Comparison of ENCODE assay signal across 8 mouse cellular contexts in the genomic region with DNA sequence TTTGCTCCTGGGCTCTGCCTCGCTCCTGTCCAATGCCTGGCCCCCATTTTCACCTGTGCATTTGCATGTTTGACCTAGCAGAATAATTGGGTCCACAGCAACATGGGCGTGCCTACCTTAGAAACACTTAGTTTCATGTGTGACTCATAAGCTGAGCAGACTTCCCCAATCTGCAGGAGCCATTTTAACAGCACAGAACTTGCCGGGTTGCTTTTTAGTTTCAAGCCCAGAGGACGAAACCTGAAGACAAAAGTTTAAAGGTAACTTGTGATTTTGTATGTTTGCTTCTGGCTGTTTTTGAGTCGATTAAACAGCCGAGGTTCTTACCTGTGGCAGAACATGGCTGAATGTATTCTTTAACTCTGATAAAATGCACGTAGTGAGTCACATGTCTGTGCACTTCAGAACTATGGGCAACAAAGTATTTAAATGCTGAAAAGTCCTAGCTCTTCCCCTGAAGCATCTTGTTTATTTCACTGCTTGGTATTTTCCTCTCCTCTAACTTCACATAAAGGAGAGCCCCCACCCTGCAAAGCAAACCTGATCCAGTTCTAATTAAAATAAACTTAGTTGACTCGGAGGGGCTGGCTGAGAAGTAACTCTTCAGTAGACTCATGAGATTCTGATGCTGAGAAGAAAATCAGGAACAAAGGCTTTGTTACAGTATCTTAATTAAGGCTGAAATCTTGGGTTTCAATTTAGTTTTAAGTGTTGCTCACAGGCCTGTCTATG. TPM values are rescaled to one million over a fixed set of nuclear protein-coding genes. Genes with fewer than 3 reads are reported as not detected.
DNase-seq lines count a peak whose midpoint lies in the region; ATAC-seq and TF ChIP-seq lines count a peak whose summit lies in the region.

No protein-coding gene starts in this region.

- DNase-seq in CD4-positive helper T cell, adult 2 months (ENCODE audit: low read depth, low spot score) = peak; percentile 87
- peak; percentile 35 for DNase-seq in kidney, postnatal 10 days
- peak; percentile 57 to 65 for DNase-seq in thymus, postnatal 36 days
- DNase-seq in layer of hippocampus, adult 18-20 months (ENCODE audit: low spot score in 2 of 2) = no peak
- no peak for DNase-seq in adrenal gland, adult 18-20 months (ENCODE audit: low spot score in 2 of 2)

- H3K4me3 ChIP-seq in bone marrow, adult 2 months (replicated peaks; ENCODE audit: control insufficient read depth, low read depth, low read length) = peak overlapping the region; percentile 66
- peak overlapping the region; percentile 91 for H3K4me3 ChIP-seq in megakaryocyte, embryonic 14.5 days (replicated peaks)
- no peak overlapping the region for H3K4me3 ChIP-seq in forebrain, embryonic 12.5 days (replicated peaks)

- H3K9me3 ChIP-seq in megakaryocyte, embryonic 14.5 days = no peaks in the 10 kb centered on the region
- no peaks in the 10 kb centered on the region for H3K9me3 ChIP-seq in forebrain, embryonic 12.5 days

- H3K4me1 ChIP-seq in bone marrow, adult 2 months (ENCODE audit: control insufficient read depth, insufficient read depth, low read length) = no peaks in the 10 kb centered on the region; the same call in 1 of the 2 replicates
- H3K4me1 ChIP-seq in megakaryocyte, embryonic 14.5 days = peaks cover 81% of the 10 kb centered on the region
- H3K4me1 ChIP-seq in forebrain, embryonic 12.5 days = no peaks in the 10 kb centered on the region

- TF ChIP-seq CTCF in bone marrow, adult 2 months (IDR thresholded peaks at IDR 0.05; ENCODE audit: control insufficient read depth, insufficient read depth, low read length) = no peak

- no peaks in the 10 kb centered on the region for H3K27me3 ChIP-seq in megakaryocyte, embryonic 14.5 days (replicated peaks)
- no peaks in the 10 kb centered on the region for H3K27me3 ChIP-seq in forebrain, embryonic 12.5 days

- no peak for TF ChIP-seq POLR2A in bone marrow, adult 2 months (IDR thresholded peaks at IDR 0.05; ENCODE audit: borderline replicate concordance, control insufficient read depth, low read depth, low read length)

- ATAC-seq in forebrain, embryonic 12.5 days (ENCODE audit: low FRiP score) = no peak

- WGBS in bone marrow, adult 2 months = under 1% methylated on average over 8 of the region's 8 CpGs
- WGBS in forebrain, embryonic 12.5 days = 81% methylated on average over 8 of the region's 8 CpGs

- peaks cover 4% of the 10 kb centered on the region for H3K36me3 ChIP-seq in megakaryocyte, embryonic 14.5 days (replicated peaks; ENCODE audit: low read length)
- H3K36me3 ChIP-seq in forebrain, embryonic 12.5 days (replicated peaks) = no peaks in the 10 kb centered on the region

- no peak overlapping the region for H3K9ac ChIP-seq in forebrain, embryonic 12.5 days

- peak overlapping the region; percentile 60; the same call in 1 of the 2 replicates for H3K27ac ChIP-seq in bone marrow, adult 2 months (ENCODE audit: control insufficient read depth, insufficient read depth, low read depth, low read length, poor library complexity)
- H3K27ac ChIP-seq in forebrain, embryonic 12.5 days = no peak overlapping the region

- H3K4me2 ChIP-seq in forebrain, embryonic 12.5 days = no peak overlapping the region

RNA-seq across cellular contexts. Expression of a gene that starts 34.4 kb away (rescaled TPM):
- polyA plus RNA-seq in bone marrow, adult 2 months (2011; ENCODE audit: insufficient read depth, insufficient read length, low replicate concordance, missing spikeins) = 22.6 and 24.5 TPM in 2 replicates
- polyA plus RNA-seq in megakaryocyte, embryonic 14.5 days (2012; ENCODE audit: insufficient read depth, low replicate concordance) = 3.9 and 4.4 TPM in 2 replicates
- 10 to 100 TPM; 50.0 to 54.8 TPM for total RNA-seq in layer of hippocampus, adult 18-20 months (2021)
- total RNA-seq in adrenal gland, adult 18-20 months (2021) = 10 to 100 TPM; 31.6 to 39.4 TPM
- 55.9 and 56.7 TPM in 2 replicates for polyA plus RNA-seq in forebrain, embryonic 12.5 days (2016; fragmentation: Nextera tagmentation; extraction: Ambion mirVana)

RNA-seq across cellular contexts. Expression of a gene that starts 34.7 kb away (rescaled TPM):
- 20.1 and 22.6 TPM in 2 replicates for polyA plus RNA-seq in bone marrow, adult 2 months (2011; ENCODE audit: insufficient read depth, insufficient read length, low replicate concordance, missing spikeins)
- polyA plus RNA-seq in megakaryocyte, embryonic 14.5 days (2012; ENCODE audit: insufficient read depth, low replicate concordance) = 1.5 and 3.9 TPM in 2 replicates
- total RNA-seq in layer of hippocampus, adult 18-20 months (2021) = 1 to 10 TPM; 4.7 to 5.1 TPM
- 10 to 100 TPM; 19.2 to 23.1 TPM for total RNA-seq in adrenal gland, adult 18-20 months (2021)
- 5.7 and 6.2 TPM in 2 replicates for polyA plus RNA-seq in forebrain, embryonic 12.5 days (2016; fragmentation: Nextera tagmentation; extraction: Ambion mirVana)

Comparison
In these comparisons a context has a peak if more than half of its experiments do, and no peak if none do; other contexts are left out.
1. DNase-seq: peak in CD4-positive helper T cell, adult 2 months (single experiment), kidney, postnatal 10 days (single experiment) and thymus, postnatal 36 days (2 of 2); none in layer of hippocampus, adult 18-20 months (0 of 2) and adrenal gland, adult 18-20 months (0 of 2).